Mouse (Mus musculus): Measurements from ENCODE around the gene Cdk5r2. TPM values are rescaled to one million over a fixed set of nuclear protein-coding genes. Genes with fewer than 3 reads are reported as not detected.
A peak's percentile ranks its signal among the peaks of the same experiment; 100 is the strongest.
"Not testable (repeated sequence)": the region's sequence is repeated elsewhere in the genome, so short reads cannot be mapped to it uniquely, and the experiment has no call there.

The Cdk5r2 gene
- total RNA-seq, 2 experiments from 2014 or later: 193 to 196 TPM

GRCm38 (mm10) chr1:74818509-74818908, 36.2 kb upstream of the Cdk5r2 start:
- no peak for DNase-seq (ENCODE audit: low spot score in 2 of 2)
- H3K4me3 ChIP-seq: no peak overlapping the region
- no peak for TF ChIP-seq CTCF (conservative IDR thresholded peaks at IDR 0.05)
- no peak overlapping the region for H3K27ac ChIP-seq

- not testable (repeated sequence) for H3K27ac ChIP-seq; H3K4me3 ChIP-seq; DNase-seq (ENCODE audit: low spot score in 2 of 2)
- TF ChIP-seq CTCF (conservative IDR thresholded peaks at IDR 0.05): peak; percentile 44
These were observed 31.1 kb upstream of the Cdk5r2 start for GRCm38 (mm10) chr1:74823598-74823997.

DNA sequence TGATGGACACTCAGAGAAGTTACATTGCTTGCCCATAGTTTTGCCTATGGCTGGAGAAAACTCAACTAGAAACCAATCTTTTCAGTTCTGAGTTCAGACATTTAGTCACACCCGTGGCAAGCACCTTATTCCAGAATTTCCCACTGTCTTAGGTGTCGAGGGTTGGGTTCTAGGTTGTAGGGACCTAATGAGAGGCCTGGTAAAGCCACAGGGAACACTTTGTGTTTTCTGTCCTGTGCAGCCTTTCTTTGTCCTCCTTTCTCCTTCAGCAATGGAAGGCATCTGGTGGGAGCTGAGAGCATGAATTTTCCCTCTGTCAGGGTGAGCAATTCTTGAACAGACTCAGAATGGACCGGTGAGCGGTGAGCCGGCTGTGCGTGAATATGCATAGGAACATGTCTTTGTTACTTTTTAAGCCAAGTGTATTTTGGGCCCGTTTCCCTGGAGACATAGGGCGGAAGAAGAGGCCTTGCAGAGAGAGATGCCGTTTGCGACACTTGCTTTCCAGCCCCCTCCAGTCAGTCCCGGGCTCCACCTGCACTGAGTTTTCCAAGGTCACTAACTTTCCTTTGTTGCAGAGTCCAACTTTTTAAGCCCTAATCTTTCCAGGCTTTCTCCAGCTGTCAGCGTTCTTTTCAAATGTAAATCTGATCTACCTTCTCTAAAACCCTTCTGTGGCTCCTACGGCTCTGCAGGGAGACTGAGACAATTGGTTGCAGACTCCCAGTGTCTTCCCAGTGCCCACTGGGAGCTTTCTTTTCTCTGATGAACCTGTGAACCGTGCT, 30.0 kb upstream of the Cdk5r2 start:
- Histone ChIP-seq H3K4me3 (no peak overlapping the region), H3K27ac (peak overlapping the region; percentile 63)
- DNase-seq (ENCODE audit: low spot score in 2 of 2): peak; percentile 60 to 74
- TF ChIP-seq CTCF (conservative IDR thresholded peaks at IDR 0.05): no peak

DNA sequence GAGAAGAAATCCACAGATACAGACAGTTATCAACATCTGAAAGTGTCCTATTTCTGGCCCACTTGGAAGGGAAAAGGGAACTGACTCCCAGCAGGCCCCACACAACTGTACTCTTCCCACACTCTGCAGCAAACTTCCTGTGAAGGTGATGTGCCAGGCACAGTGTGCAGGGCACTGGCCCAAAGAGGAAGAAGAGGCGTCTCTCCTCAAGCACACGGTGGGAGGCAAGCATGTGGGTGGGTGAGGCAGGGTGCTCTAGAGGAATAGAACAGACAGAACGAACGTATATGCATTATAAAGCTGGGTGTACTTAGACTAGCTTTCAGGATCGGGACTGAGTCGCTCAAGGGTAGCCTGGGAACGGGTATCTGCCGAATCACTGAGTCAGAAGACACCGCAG, 24.7 kb upstream of the Cdk5r2 start:
- no peak for TF ChIP-seq CTCF (conservative IDR thresholded peaks at IDR 0.05)
- no peak overlapping the region for H3K27ac ChIP-seq
- H3K4me3 ChIP-seq: no peak overlapping the region
- no peak for DNase-seq (ENCODE audit: low spot score in 2 of 2)

DNA sequence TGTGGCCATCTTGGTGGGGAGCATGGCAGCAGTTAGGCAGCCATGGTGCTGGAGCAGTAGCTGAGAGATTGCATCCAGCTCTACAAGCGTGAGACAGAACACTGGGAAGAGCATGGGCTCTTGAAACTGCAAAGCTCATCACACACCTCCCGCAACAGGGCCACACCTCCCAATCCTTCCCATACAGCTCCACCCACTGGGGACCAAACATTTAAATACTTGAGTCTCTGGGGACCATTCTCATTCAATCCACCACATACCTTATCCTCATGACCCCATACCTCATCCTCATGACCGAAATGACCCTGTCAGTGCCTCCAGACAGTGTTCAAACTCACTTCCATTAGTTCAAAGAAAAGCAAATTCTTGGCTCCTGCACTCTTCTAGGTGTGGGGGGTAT, 21.5 kb upstream of the Cdk5r2 start:
- no peak for DNase-seq (ENCODE audit: low spot score in 2 of 2)
- no peak for TF ChIP-seq CTCF (conservative IDR thresholded peaks at IDR 0.05)
- Histone ChIP-seq H3K4me3 (no peak overlapping the region), H3K27ac (no peak overlapping the region)

DNA sequence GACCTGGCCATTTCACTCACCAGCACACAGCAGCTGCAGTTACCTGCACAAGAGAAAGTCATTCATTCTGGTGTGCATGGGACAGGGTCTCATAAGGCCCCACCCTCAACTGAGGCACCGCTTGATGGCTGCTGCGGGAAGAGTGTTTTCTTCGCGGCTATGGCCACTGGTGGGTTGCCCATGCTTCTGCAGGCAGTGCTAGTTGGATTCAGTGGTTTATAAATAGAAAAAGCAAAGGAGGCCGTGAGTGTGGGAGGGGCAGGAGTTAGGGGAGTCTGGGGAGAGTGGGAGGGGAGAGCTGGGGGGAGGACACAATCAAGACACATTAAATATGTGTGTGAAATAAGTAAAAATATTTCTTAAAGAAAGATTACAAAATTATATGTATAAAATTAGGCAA, 11.6 kb upstream of the Cdk5r2 start:
- DNase-seq (ENCODE audit: low spot score in 2 of 2): no peak
- TF ChIP-seq CTCF (conservative IDR thresholded peaks at IDR 0.05): no peak

DNA sequence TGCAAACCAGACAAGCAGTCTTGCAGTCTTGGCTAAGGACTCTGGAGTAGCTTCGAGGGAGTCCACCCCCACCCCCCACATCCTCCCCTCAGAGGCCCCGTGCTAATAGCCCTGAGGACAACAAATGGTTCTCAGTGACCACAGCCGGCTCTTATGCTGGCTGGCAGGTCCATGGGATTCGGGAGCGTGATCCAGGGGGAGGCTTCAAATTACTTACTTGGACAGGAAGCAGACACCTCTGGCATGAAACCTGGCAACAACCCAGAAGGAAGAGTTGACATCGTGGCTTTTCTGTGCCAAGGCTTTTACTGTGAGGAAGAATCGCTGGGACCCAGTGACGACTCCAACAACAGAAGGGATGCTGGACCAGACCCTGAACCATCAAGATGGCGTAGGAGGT, 8.4 kb upstream of the Cdk5r2 start:
- no peak for TF ChIP-seq CTCF (conservative IDR thresholded peaks at IDR 0.05)
- DNase-seq (ENCODE audit: low spot score in 2 of 2): no peak
- H3K27ac ChIP-seq: no peak overlapping the region
- no peak overlapping the region for H3K4me3 ChIP-seq

More for the DNA sequence above, 11.6 kb upstream of the Cdk5r2 start:
- Histone ChIP-seq H3K4me3 (no peak overlapping the region), H3K27ac (no peak overlapping the region)

GRCm38 (mm10) chr1:74848946-74849345, 5.8 kb upstream of the Cdk5r2 start:
- DNase-seq (ENCODE audit: low spot score in 2 of 2): no peak
- Histone ChIP-seq H3K4me3 (no peak overlapping the region), H3K27ac (peak overlapping the region; percentile 86; the same call in 1 of the 2 replicates)
- no peak for TF ChIP-seq CTCF (conservative IDR thresholded peaks at IDR 0.05)

DNA sequence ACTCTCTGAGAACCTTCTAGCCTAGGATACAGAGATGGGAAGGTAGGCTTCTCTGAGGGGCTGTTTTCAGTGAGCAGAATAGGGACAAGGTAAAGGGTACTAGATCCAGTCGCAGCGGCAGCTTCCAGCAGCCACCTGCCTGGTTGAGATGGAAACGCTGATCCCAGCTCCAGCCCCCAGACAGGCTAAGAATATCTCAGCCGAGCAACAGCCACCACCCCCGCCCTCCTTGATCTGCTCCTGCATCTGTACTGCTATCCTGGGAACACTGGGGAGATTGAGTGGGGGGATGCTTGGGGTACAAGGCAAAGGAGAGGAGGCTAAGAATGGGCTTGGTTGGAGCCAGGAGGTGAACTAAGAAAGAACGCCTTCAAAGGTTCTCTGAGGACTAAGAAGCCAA, 4.5 kb upstream of the Cdk5r2 start:
- Histone ChIP-seq H3K4me3 (no peak overlapping the region), H3K27ac (peak overlapping the region; percentile 86)
- peak in 1 of 2 experiments; percentile 58 for DNase-seq (ENCODE audit: low spot score in 2 of 2)
- TF ChIP-seq CTCF (conservative IDR thresholded peaks at IDR 0.05): no peak

DNA sequence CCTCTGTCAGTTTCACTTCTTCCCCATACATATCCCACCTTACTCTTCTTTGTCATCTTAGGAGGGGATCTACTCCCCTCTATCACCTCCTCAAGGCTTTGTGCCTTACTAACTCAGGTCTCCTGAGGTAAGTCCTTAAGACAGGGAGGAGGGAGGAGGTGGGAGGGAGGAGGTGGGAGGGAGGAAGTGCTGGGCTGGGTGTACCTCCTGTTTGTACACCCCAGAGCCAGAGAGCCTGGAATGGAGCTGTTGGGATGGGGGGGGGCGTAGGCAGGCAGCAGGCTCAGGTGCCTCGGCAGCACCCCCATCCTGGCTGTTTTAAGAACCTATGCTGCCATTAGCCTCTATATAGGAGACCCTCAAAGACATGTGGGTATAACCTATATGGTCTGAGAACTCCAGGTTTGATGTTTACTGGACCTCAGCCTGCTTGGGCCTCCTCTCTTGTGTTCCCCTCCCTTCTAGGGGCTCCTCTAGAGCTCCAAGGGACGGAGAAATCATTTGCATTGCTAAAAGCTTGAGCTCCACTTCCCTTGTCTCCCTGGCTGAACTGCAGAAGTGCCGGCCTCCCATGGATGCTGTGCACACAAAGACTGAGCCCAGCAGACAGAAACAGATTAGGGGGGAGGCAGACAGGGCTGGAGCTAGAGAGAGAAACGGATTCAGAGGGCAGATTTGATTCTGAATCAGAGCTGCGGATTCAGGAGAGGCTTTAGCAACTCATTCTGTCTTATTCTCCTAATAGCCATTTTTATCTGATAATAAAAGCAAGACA, 3.5 kb upstream of the Cdk5r2 start:
- no peak for TF ChIP-seq CTCF (conservative IDR thresholded peaks at IDR 0.05)
- Histone ChIP-seq H3K4me3 (no peak overlapping the region), H3K27ac (peak overlapping the region; percentile 86)
- peak in 1 of 2 experiments; percentile 29 for DNase-seq (ENCODE audit: low spot score in 2 of 2)

DNA sequence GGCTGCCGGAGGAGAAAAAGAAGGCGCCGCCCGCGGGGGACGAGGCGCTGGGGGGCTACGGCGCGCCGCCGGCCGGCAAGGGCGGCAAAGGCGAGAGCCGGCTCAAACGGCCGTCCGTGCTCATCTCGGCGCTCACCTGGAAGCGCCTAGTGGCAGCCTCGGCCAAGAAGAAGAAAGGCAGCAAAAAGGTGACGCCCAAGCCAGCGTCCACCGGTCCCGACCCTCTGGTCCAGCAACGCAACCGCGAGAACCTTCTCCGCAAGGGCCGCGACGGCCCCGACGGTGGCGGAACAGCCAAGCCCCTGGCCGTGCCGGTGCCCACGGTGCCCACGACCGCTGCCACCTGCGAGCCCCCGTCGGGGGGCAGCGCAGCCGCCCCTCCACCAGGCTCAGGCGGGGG, 422 bp downstream of the Cdk5r2 start:
- Histone ChIP-seq H3K4me3 (peak overlapping the region; percentile 70), H3K27ac (peak overlapping the region; percentile 94)
- DNase-seq (ENCODE audit: low spot score in 2 of 2): peak in 1 of 2 experiments; percentile 29
- no peak; the same call in 1 of the 2 replicates for TF ChIP-seq CTCF (conservative IDR thresholded peaks at IDR 0.05)

- Histone ChIP-seq H3K4me3 (peak overlapping the region; percentile 70), H3K27ac (peak overlapping the region; percentile 94)
- TF ChIP-seq CTCF (conservative IDR thresholded peaks at IDR 0.05): no peak
- DNase-seq (ENCODE audit: low spot score in 2 of 2): peak in 1 of 2 experiments; percentile 23
These were observed 1.1 kb downstream of the Cdk5r2 start for GRCm38 (mm10) chr1:74855651-74856438.

GRCm38 (mm10) chr1:74856439-74856720, 1.6 kb downstream of the Cdk5r2 start:
- peak overlapping the region; percentile 94 for H3K27ac ChIP-seq
- H3K4me3 ChIP-seq: peak overlapping the region; percentile 70
- TF ChIP-seq CTCF (conservative IDR thresholded peaks at IDR 0.05): no peak
- DNase-seq (ENCODE audit: low spot score in 2 of 2): no peak

Data from layer of hippocampus, adult 2 months (tissue).